ENCODE assay signal across 8 mouse cellular contexts in the genomic region with DNA sequence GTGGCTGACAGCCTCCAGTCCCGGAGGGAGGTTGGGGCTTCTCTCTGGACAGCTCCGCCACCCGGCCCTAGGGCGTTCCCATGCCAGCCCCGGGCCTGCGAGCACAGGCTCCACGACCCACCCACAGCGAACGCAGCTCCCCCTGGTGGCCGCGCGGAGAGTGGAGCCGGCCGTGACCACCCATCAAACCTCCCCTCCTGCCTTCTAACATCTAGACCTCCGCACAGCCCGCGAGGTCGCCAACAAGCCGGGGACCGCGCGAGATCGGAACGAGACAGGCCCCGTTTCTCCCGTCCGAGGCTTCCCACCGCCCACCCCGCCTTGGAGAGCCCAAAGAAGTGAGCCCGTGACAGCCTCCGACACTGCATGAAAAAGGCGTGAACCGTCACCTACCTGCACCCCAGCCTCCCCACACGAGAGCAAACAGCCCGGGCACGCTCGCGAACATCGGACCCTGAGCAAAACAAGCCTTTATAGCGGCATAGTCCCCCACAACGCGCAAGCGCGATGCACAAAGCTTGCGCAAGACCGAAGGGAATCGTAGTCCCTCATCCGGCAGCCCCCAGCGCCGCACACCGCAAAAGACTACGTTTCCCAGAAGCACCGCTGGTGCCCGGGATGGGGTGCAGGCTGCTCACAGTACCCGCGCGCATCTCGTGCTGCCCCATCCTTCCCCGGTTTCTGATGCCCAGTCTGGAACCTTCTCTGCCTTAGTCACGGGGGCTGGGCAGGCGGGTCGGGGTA. TPM values are rescaled to one million over a fixed set of nuclear protein-coding genes. Genes with fewer than 3 reads are reported as not detected.
DNase-seq lines count a peak whose midpoint lies in the region; ATAC-seq and TF ChIP-seq lines count a peak whose summit lies in the region.

Gene Abcc5 (minus strand): TSS at position 540 of the 744 bp plus-strand sequence.

- TF ChIP-seq CTCF in cortical plate, adult 2 months (IDR thresholded peaks at IDR 0.05; ENCODE audit: extremely low read depth, insufficient read depth, low read length) = peak; percentile 63

- peak within 1 kb of the TSS; percentile 95 for H3K27ac ChIP-seq in cortical plate, adult 2 months (ENCODE audit: insufficient read depth, low read length)

- peak; percentile 93 for TF ChIP-seq POLR2A in cortical plate, adult 2 months (IDR thresholded peaks at IDR 0.05; ENCODE audit: extremely low read depth, insufficient read depth, low read length)

- peak within 1 kb of the TSS; percentile 71 for H3K4me3 ChIP-seq in cortical plate, adult 2 months (ENCODE audit: insufficient read depth, low read length)

- peak; percentile 92 for DNase-seq in gastrocnemius, postnatal 10 days
- DNase-seq in induced T-regulatory cell, adult 2 months (ENCODE audit: low read depth) = peak; percentile 88
- DNase-seq in left cerebral cortex, adult 9 months (ENCODE audit: low spot score in 2 of 2) = peak; percentile 90 to 97
- peak; percentile 93 for DNase-seq in right cerebral cortex, postnatal 14 days
- DNase-seq in urinary bladder, postnatal 36 days (ENCODE audit: low spot score in 2 of 2) = peak; percentile 85 to 89

- H3K4me1 ChIP-seq in cortical plate, adult 2 months (ENCODE audit: control insufficient read depth, insufficient read depth, low read length) = no peaks in the 10 kb centered on the region; the same call in 1 of the 2 replicates

- ATAC-seq in activated CD4-positive, CD25-positive, alpha-beta regulatory T cell, adult 4 months = peak; percentile 97
- ATAC-seq in megakaryocyte progenitor cell, adult 5-6 weeks (replicated peaks; ENCODE audit: poor library complexity) = peak; percentile 87

RNA-seq across cellular contexts. Expression of gene Abcc5, which starts in this region (rescaled TPM):
- 10 to 100 TPM; 25.1 to 25.4 TPM for polyA plus RNA-seq in activated CD4-positive, CD25-positive, alpha-beta regulatory T cell, adult 4 months (2017; shearing (Covaris generic))
- polyA plus RNA-seq in cortical plate, adult 2 months (2012; rRNA removed) = 296 and 313 TPM in 2 replicates
- total RNA-seq in gastrocnemius, postnatal 10 days (2021) = 10 to 100 TPM; 46.2 to 60.9 TPM
- total RNA-seq in megakaryocyte progenitor cell, adult 5-6 weeks (2015) = 18.0 and 19.0 TPM in 2 replicates
- total RNA-seq in megakaryocyte progenitor cell, adult 5-6 weeks (2017) = 14.1 and 20.2 TPM in 2 replicates

Comparison
In these comparisons a context has a peak if more than half of its experiments do, and no peak if none do; other contexts are left out.
1. Peak in every context shown above with its lines: DNase-seq, ATAC-seq, H3K4me3 ChIP-seq and H3K27ac ChIP-seq.
2. RNA of gene Abcc5 (polyA plus RNA-seq): 296 to 313 TPM in cortical plate, adult 2 months; 25.1 to 25.4 TPM in activated CD4-positive, CD25-positive, alpha-beta regulatory T cell, adult 4 months; every median in the first group is over 10 times any median in the second.